Mouse (Mus musculus) megakaryocyte, embryonic 14.5 days (primary cell): Measurements from ENCODE around the gene Cd4.

Experiments
- FLI1 ChIP-seq: IDR thresholded peaks from 2 replicates; pipeline ENCODE4 v1.6.1; 2012; ENCODE audit warnings: low read length, inconsistent platforms, mixed read lengths
- GATA1 ChIP-seq: IDR thresholded peaks from 3 replicates; pipeline ENCODE4 v1.6.1; 2012; ENCODE audit warnings: mixed read lengths, low read length, inconsistent platforms, borderline replicate concordance

- TF ChIP-seq GATA1 (no peak), FLI1 (no peak)
Observed at GRCm38 (mm10) chr6:124822049-124822448, 66.0 kb downstream of the Cd4 start.
